Mouse (Mus musculus): Measurements from ENCODE around the gene Ctsl.

Gene Ctsl

DNA sequence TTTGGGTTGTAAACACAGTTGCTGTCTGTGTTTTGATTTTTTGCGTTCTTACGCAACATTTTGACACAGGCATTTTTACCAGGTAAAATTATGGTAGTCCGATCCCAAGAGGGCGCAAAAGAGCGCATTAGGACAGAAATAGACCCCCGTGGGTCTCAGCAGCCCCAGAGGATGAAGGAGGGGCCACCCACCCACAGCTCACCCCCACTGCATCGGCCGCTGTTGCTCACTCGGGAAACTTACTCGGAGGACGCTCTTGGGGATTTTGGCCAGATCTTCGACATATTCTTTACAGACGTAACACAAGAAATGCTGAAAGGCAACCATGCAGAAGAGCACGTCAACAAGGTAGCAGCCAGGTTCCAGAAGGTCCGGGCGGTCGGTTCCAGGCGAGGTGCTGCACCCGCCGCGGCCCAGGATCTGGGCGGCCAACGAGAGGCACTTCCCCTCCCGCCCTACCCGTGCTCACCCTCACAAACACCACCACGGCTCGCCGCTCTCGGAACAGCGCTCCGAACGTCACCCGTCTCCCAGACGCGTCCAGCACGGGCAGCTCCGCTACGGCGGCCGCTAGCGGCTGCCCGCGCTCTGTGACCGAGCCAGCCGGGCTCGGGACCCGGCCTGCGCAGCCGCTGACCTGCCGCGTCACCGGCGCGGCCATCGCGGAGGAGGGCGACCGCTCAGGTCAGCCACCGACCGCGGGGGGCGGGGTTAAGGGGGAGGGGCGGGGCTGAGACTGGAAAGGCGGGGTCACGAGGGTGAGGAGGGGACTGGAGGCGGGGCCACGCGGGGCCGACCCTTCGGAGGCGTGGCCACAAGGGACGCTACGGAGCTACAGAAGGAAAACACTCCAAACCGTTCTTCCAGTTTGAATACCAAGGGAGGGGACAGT lies 58.4 kb downstream of the Ctsl start, which contains the start of gene Aaed1:
Gene Aaed1 (minus strand): TSS at position 687 of the 892 bp plus-strand sequence.
- peak; percentile 86 for DNase-seq (ENCODE audit: low read depth)

DNA sequence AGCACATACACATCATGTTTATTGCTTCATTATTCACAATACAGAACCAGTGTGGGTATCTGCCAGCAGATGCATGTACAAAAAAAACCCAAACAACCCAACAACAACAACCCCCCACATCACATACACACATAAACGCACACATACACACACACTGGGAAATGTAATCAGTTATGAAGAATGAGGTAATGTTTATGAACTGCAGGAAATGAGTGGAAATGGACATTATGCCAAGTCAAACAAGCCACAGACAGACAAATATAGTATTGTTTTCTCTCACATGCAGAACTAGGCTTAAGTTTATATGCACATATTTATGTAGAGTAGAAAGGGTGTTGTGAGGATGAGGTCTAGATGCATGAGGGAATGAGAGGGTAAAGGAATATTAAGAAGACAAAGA lies 59.4 kb downstream of the Ctsl start:
- no peak for DNase-seq (ENCODE audit: low read depth)

DNA sequence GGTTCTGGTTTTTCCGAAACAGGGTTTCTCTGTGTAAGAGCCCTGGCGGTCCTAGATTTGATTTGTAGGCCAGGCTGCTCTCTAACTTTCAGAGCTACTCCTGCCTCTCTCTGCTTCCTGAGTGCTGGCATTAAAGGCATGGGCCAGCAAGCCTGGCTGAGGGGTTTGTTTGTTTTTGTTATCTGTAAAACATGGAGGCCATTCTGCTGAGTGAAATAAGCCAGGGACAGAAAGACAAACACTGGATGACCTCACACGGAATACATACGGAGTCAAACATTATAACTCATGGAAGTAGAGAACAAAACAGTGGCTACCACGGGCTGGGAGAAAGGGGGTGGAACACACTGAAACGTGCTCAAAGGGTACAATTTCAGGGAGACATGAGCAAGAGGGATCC lies 60.1 kb downstream of the Ctsl start:
- no peak for DNase-seq (ENCODE audit: low read depth)

DNA sequence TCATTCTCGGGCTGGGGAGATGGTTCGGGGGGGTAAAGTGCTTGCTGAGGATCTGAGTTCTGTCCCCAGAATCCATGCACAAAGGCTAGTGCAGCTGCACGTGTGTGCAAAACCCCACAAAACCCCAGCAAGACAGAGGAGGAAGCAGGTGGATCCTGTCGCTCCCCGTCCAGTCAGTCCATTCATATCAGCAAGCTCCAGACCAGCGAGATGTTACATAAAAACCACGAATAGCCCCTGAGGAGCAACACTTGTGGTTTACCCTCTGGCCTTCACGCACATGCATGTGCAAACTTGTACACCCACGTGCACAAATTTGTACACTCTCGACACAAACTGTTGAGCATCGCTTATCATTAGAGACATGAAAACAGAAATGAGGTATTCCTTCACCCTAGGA lies 60.8 kb downstream of the Ctsl start:
- no peak for DNase-seq (ENCODE audit: low read depth)
